Mouse (Mus musculus): ENCODE data around the gene Prkacb.

The Prkacb gene

GRCm38 (mm10) chr3:146723037-146723436 lies 89.8 kb downstream of the Prkacb start:
- no peak for DNase-seq (ENCODE audit: low spot score in 2 of 2)

DNA sequence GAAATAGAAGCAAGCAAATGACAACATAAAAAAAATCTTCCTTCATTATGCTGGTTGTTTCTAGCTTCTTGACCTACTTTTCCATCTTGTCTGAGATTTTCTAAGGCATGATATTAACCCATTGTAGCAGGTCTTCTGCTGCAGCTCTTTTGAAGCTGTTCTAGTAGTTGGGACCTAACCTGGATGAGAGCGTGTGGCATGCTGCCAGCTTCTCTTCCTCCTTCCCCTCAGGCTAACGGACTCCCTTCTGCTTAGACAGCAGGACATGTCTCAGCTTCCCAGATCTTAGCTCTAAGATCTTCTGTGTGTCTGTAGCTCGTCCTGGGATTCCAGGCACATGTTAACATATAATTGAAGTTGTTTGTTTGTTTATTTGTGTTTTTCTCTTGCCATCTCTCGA lies 93.1 kb downstream of the Prkacb start:
- no peak for DNase-seq (ENCODE audit: low spot score in 2 of 2)

GRCm38 (mm10) chr3:146718251-146718650 lies 94.5 kb downstream of the Prkacb start:
- no peak for DNase-seq (ENCODE audit: low spot score in 2 of 2)

DNA sequence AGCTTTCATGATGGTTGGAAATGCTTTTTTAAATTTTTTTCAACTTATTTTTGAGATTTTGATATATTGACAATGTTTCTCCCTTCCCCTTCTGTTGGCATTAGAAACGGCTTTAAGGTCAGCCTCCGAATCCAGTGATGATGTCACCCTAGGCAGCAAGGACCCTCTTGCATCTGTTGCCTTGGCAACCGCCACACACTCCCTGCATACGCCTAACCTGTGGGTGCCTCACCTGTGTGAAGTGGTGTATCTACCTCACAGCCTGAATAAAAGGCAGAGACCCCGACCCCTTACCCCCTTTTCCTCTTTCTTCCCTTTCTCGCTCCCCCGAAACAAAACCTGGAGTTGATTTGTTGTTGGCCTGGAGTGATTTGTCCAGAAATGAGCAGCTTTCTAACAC lies 100.5 kb downstream of the Prkacb start:
- DNase-seq (ENCODE audit: low spot score in 2 of 2): no peak

- no peak for DNase-seq (ENCODE audit: low spot score in 2 of 2)
Observed at GRCm38 (mm10) chr3:146711559-146711958, 101.2 kb downstream of the Prkacb start.

GRCm38 (mm10) chr3:146711084-146711483 lies 101.7 kb downstream of the Prkacb start:
- no peak for DNase-seq (ENCODE audit: low spot score in 2 of 2)

GRCm38 (mm10) chr3:146709086-146709485 lies 103.7 kb downstream of the Prkacb start:
- DNase-seq (ENCODE audit: low spot score in 2 of 2): no peak

DNA sequence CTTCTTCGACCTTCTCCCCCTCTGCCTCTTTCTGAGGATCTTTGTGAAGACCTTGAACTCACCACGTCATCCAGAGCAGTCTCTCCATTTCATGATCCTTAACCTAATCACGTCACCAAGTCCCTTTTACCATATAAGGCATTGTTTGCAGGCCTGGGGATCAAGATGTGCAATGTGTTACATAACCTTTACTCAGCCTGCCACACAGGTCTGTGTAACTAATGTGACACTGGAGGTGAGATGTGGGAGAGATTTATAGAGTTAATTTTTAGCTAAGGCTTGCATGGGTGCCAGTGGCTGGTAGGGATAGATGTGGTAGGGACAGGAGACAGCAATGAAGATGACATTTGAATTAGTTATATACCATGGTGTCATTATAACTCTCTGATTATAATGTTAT lies 104.4 kb downstream of the Prkacb start:
- DNase-seq (ENCODE audit: low spot score in 2 of 2): no peak

GRCm38 (mm10) chr3:146704099-146704498 lies 108.7 kb downstream of the Prkacb start:
- DNase-seq (ENCODE audit: low spot score in 2 of 2): no peak

- DNase-seq (ENCODE audit: low spot score in 2 of 2): no peak
Observed at GRCm38 (mm10) chr3:146700051-146700450, 112.7 kb downstream of the Prkacb start.

- no peak for DNase-seq (ENCODE audit: low spot score in 2 of 2)
Observed at GRCm38 (mm10) chr3:146698982-146699381, 113.8 kb downstream of the Prkacb start.

GRCm38 (mm10) chr3:146692547-146692946 lies 120.2 kb downstream of the Prkacb start:
- DNase-seq (ENCODE audit: low spot score in 2 of 2): no peak

GRCm38 (mm10) chr3:146687121-146687725 lies 125.6 kb downstream of the Prkacb start:
- no peak for DNase-seq (ENCODE audit: low spot score in 2 of 2)

GRCm38 (mm10) chr3:146686428-146686827 lies 126.4 kb downstream of the Prkacb start:
- no peak for DNase-seq (ENCODE audit: low spot score in 2 of 2)

DNA sequence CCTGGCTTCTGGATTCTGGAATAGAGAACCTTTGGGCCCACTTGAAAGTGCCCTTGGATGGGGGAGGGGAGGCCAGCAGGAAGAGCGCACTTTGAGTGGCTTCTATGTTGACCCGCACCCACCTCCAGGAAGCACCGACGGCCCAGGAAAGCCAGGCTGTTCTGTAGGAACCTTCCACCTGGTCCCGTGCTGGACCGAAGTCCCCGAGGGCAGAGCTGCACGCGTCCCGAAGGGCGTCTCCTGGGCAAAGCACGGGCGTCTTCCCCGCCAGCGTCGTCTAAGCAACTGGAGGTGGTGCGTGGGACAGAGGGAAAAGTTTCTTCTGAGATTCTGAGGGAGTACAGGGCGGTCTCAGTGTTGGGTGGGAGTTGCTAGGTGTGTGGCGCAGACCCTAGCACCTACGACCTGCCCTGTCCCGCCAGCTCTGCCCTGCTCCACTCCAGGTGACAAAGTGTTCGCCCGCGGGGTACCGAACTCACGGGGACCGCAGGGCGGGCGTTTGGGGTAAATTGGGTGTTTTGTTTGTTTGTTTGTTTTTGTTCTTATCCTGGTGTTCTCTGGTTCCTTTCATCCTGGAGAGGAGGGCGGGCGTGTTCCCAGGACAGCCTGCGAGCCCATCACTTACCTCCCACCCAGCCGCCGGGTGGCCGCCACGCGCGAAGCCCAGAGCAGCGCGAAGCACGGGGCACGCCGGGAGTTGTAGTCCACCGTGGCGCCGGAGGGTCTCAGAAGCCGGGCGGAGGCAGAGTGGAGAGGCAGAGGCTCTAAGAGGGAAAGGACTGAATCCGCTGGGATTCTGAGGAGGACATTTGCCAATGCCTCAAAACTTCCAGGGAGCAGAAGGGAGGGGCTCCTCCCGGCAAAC lies 127.7 kb downstream of the Prkacb start, which contains the start of gene Samd13:
Gene Samd13, minus strand, starts transcription at position 782 of the 865 bp plus-strand sequence.
- DNase-seq (ENCODE audit: low spot score in 2 of 2): peak in 1 of 2 experiments; percentile 6

DNA sequence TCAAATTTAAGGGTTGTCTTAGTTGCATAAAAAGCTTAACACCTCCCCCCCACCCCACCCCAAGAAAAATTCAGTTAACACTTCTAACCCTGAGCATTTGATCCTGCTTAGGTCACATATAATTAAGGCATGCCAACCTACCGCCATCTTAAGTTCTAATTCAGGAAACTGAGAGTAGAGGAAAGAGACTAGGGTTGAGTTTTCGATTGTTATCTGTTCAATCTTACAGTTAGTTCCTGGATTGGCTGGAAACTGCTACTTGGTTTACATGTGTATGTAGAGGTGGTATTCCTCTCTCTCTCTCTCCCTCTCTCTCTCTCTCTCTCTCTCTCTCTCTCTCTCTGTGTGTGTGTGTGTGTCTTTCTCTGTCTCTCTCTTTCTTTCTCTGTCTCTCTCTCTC lies 129.7 kb downstream of the Prkacb start:
- DNase-seq (ENCODE audit: low spot score in 2 of 2): no peak

DNA sequence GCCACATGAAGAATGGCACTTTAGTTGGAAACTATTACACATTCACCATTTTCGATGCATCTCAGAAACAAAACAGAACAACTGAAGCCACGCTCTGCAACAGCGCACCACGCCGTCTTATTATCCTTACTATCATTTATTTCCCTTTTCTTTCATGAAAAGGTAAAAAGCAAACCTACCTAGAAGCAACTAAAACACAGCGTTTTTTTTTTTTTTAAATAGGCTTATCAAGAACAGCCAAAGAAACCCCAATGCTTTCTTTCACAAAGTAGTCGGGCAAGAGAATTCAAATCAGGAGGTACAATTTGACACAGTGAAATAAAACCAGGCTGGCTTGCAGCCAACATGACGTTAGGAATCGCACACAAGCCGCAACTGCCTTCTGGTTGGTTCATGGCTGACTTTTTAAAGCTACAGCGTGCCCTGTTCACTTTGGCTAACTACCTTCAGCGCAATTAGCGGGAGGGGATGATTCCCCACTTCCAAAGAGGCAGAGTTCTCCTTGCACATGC lies 130.6 kb downstream of the Prkacb start:
- DNase-seq (ENCODE audit: low spot score in 2 of 2): no peak

GRCm38 (mm10) chr3:146681696-146682095 lies 131.1 kb downstream of the Prkacb start:
- no peak for DNase-seq (ENCODE audit: low spot score in 2 of 2)

GRCm38 (mm10) chr3:146680625-146681024 lies 132.2 kb downstream of the Prkacb start:
- no peak for DNase-seq (ENCODE audit: low spot score in 2 of 2)

DNA sequence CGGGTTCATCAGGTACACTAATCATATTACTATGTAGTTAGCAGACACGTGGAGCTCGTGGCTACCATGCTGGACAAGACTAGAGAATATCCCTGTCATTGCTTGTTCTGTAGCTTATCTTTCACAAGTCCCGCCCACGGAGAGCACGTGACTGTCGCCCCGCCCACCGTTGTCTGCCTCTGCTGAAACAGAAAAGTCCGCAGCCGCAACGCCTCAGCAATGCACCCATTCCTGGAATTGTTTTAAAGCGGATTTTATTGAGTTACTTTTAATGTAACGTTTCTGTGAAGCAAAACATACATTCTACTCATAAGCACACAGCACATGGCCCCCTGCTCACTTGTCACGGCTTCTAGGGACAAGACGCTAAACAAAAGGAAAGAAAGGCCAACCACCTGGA lies 133.1 kb downstream of the Prkacb start:
- DNase-seq (ENCODE audit: low spot score in 2 of 2): no peak
